Mouse (Mus musculus) left cerebral cortex, postnatal 36 days (tissue): ENCODE results near the gene Wdr35. TPM values are rescaled to one million over a fixed set of nuclear protein-coding genes. Genes with fewer than 3 reads are reported as not detected.
"Not testable (repeated sequence)": the region's sequence is repeated elsewhere in the genome, so short reads cannot be mapped to it uniquely, and the experiment has no call there.

ENCODE experiments used
- DNase-seq, 2 experiments: peaks; one replicate each; pipeline ENCODE4 v3.0.0; 2021 to 2022; ENCODE audit warnings: low spot score in 2 of 2, mixed read lengths in 1 of 2
- intact Hi-C: fragments of 180-260 bp; cut with DNase I; formaldehyde crosslinking; loops from one replicate; pipeline ENCODE4 v1.15.1; 2025
- total RNA-seq, 2 experiments: library from RNA; stranded (reverse); gene quantifications; 2 replicates each; pipeline ENCODE4 v1.2.3; 2021

The Wdr35 gene
- 10 to 100 TPM; 38.8 to 47.1 TPM for total RNA-seq

- peak; percentile 91 to 92 for DNase-seq
- intact Hi-C loops = loop anchor here (2.0 kb wide), 1 partner anchor 51 kb away; no protein-coding TSS in a partner anchor
Measured at GRCm38 (mm10) chr12:8973820-8974465, at the start of gene Wdr35. Gene Wdr35 (plus strand): TSS chr12:8973892.

DNA sequence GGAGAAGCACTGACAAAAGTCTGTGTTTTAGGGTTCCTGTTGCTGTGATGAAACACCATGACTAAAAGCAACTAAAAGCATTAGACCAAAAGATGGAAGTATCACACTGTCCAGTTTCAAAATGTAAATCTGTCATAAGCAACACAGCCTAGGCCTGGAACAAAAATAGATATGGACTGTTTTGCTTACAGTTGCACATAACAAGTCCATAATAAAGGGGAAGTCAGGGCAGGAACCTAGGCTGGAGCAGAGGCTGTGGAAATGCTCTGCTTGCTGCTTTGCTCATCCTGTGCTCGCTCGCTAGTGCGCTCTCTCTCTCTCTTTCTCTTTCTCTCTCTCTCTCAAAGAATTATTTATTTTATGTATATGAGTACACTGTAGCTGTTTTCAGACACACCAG, 46.0 kb upstream of the Wdr35 start:
- intact Hi-C loops = no loop called here
- no peak for DNase-seq

GRCm38 (mm10) chr12:8928766-8929165, 44.9 kb upstream of the Wdr35 start:
- no peak for DNase-seq
- intact Hi-C loops = no loop called here

- intact Hi-C loops = no loop called here
- DNase-seq = no peak
Measured at GRCm38 (mm10) chr12:8931083-8931482, 42.6 kb upstream of the Wdr35 start.

- no peak for DNase-seq
- intact Hi-C loops = no loop called here
Measured at GRCm38 (mm10) chr12:8935349-8935748, 38.3 kb upstream of the Wdr35 start.

DNA sequence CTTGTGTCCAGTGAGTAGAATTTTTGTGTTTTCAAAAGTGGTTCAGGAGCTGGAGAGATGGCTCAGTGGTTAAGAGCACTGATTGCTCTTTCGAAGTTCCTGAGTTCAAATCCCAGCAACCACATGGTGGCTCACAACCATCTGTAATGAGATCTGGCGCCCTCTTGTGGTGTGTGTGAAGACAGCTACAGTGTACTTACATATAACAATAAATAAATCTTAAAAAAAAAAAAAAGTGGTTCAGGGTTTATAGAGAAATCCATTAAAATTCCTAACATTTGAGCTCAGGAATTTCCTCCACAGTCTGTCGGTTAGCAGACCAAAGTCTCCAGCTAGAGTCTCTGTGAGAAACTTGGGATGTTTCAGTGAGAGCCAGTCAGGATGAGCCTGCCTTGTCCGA, 37.5 kb upstream of the Wdr35 start:
- intact Hi-C loops, DNase-seq: not testable (repeated sequence)

GRCm38 (mm10) chr12:8939490-8939889, 34.2 kb upstream of the Wdr35 start:
- no peak for DNase-seq
- intact Hi-C loops = no loop called here

DNA sequence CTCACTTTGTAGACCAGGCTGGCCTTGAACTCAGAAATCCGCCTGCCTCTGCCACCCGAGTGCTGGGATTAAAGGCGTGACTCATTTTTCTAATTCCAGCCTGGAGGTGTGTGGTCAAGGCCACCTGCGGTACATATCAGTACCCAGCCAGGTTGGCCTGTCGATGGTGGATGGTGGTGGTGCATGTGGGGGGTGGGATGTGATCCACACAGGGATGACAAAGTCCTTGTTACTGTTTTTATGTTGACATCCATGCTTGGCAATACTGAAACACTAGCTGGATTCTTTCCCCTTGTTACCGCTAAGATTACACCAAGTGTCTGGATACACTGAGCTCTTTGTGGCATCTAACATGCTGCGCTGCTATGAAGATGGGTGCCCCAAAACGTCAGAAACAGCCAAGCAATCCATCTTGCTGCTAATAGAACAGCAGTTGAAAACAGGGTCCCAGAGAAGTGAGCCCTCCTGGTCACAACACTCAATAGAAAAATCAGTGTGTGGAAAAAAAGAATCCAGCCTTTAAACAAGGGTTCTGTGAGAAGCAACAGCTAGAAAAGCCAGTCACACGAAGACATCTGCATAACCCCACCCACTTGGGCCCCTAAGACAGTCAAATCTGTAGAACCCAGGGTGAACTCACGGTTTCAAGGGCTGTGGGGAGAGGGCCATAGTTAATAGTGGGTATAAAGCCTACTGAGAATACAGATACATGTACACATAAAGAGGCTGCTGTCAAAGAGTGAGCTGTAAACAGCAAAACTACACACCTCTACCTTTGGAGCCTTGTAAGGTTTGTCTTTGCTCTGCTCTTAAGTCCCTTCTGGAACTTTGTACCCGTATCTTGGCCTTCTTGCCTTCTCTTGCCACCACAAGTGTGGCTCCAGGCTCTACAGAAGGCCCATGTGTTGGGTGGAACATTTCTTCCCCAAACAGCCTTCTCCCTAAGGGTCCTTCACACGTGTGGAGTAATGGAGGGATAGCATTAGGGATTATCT, 33.4 kb upstream of the Wdr35 start:
- intact Hi-C loops = no loop called here

DNA sequence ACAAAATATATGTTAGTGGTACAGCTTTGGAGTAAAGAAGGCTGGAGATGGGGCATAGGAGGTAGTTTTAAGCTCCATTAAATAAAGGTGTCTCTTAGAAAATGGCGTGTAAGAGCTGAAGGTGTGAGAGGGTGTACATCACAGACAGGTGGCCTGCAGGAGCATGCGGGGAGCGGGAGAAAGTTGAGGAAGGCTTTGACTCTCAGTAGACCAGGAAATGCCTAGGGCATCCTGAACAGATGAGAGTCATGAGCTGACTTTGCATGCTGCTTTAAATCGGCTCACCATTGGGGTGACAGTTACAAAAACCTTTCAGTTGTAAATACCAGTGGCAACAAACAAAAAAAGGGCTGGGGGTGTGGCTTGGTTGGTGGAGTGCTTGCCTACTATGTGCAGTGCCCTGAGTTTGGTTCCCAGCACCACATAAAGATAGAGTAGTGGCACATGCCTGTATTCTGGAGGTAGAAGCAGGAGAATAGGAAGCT, 32.5 kb upstream of the Wdr35 start:
- DNase-seq = no peak
- intact Hi-C loops = no loop called here

More for the DNA sequence above, 33.4 kb upstream of the Wdr35 start:
- no peak for DNase-seq

DNA sequence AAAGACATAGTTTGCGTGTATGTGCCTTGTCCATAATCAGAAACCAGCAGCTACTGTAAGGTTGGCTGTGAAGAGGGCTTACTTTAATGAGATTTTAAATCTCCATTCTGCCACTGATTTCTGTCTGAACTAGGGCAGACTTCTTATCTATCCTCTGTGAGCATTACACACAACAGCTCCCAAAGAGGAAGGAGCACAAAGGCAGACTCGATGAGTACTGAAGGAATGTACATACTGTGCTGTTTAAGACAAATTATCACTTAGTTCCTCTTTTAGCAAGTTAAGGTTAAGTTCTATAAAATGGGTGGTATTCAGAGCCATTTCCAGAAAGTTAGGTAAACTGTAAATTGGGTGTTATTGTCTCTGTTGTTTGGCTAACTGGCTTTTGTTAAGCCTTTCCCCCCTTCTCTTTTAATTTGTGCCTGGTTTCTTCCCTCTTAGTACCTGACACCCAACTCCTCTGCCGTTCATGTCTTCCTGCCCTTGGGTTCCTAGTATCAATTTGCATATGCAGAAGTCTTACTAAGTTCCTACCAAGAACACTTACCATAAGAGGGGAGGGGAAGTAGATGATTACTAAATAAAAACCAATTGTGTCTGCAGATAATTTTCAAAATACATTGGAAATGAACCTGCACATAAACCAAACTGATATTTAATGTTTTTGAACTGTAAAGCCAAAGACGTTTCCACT, 31.8 kb upstream of the Wdr35 start:
- intact Hi-C loops = no loop called here

GRCm38 (mm10) chr12:8947163-8947562, 26.5 kb upstream of the Wdr35 start:
- DNase-seq = peak in 1 of 2 experiments; percentile 10
- intact Hi-C loops = no loop called here

More for the DNA sequence above, 31.8 kb upstream of the Wdr35 start:
- DNase-seq = no peak

GRCm38 (mm10) chr12:8947714-8948464, 25.8 kb upstream of the Wdr35 start, which contains the start of gene Matn3:
Gene Matn3 (plus strand): TSS chr12:8947929.
- DNase-seq = peak in 1 of 2 experiments; percentile 22
- intact Hi-C loops = no loop called here

- intact Hi-C loops = no loop called here
- no peak for DNase-seq
Measured at GRCm38 (mm10) chr12:8953136-8953535, 20.6 kb upstream of the Wdr35 start.

DNA sequence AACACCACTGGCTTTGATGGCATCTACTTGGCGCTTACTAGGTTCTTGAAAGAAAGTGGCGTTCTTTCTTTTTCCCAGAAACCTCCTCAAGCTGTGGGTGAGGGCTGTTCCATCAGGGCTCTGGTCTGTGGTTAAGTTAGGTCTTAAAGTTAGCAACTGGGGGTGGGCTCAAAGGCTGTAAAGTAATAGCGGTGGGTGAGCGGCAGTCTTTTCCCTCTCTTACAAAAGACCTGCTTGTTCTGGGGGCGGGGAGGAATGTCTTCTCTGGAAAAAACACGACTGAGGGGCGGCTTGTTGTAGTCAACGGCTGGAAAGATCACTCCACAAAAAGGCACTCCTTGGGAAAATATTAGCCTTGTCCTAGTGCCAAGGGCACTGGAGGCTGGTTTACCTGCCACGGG, 19.5 kb upstream of the Wdr35 start:
- DNase-seq = no peak
- intact Hi-C loops = no loop called here

GRCm38 (mm10) chr12:8961607-8962316, 11.9 kb upstream of the Wdr35 start:
- DNase-seq = no peak
- intact Hi-C loops = no loop called here

DNA sequence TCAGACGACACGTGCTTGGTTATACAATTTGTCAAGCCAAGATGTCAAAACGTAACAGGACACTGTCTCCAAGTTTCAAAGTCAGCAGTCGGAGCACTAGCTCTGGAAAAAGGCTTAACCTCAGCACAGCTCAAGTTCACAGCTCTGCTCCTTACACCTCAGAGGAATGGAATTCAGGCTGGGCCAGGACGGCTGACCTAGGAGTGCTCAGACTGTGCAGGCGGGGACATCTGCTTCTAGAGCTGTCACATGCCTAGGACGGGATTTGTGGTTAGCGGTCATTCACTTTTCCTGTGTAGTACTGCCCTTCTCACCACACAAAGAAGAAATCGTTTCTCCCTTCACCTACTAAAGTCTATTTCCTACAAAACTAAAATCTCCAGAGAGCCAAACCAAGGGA, 3.9 kb upstream of the Wdr35 start:
- no peak for DNase-seq
- intact Hi-C loops = no loop called here

GRCm38 (mm10) chr12:8975076-8975475, 1.4 kb downstream of the Wdr35 start:
- intact Hi-C loops = loop anchor here (2.0 kb wide), 1 partner anchor 52 kb away; no protein-coding TSS in a partner anchor
- no peak for DNase-seq

DNA sequence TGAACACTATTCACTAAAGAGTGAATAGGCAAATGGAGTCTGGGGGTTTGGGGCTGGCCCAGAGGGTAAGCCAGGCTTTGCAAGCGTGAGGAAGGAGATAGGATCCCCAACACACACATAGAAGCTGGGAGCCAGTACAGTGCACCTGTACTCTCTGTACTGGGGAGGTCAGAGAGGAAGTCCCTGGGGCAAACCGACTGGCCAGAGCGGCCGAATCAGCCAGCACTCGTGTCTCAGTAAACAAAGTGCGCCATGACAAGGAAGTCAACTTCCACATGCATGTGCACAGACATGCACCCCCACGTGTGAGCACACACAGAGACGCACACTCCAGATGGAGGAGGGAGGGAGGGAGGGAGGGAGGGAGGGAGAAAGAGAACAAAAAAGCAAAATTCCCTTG, 19.5 kb downstream of the Wdr35 start:
- intact Hi-C loops = no loop called here
- no peak for DNase-seq

DNA sequence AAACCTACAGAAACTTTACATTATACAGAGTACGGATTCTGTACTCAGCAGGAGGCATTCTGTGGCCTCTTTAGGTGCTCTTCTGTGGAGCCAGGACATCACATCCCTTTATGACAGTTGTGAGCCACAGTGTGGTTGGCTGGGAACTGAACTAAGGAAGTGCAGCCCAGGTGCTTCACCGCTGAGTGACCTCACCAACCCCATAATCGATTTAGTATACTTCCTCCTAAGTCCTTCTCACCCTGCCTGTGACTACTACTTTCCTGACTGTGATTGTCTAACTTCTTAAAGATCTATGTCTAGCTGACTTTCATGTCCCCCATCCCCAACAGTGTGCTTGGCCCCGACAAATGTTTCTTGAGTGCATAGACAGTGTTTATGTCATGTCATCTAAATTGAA, 24.6 kb downstream of the Wdr35 start:
- intact Hi-C loops = no loop called here

More for the DNA sequence above, 24.6 kb downstream of the Wdr35 start:
- no peak for DNase-seq
